Mouse (Mus musculus) CH12.LX (cell line): ENCODE data around the gene Vwa7. TPM values are rescaled to one million over a fixed set of nuclear protein-coding genes. Genes with fewer than 3 reads are reported as not detected.

Experiments
- DNase-seq: peaks from one replicate; pipeline ENCODE4 v3.0.0-alpha.2; 2013; ENCODE audit errors: extremely low read depth
- H3K27ac ChIP-seq: 2 replicates; pipeline ENCODE4 v1.5.1; 2012; ENCODE audit warnings: low read depth, mild to moderate bottlenecking, control low read depth, moderate library complexity; ENCODE audit not compliant: insufficient read depth
- H3K27me3 ChIP-seq: replicated peaks from 2 replicates; pipeline ENCODE3; 2012; ENCODE audit warnings: inconsistent platforms
- H3K36me3 ChIP-seq, 2 experiments: replicated peaks in 1 of 2; 2 replicates each; pipeline versions ENCODE3 to v1.6.1; 2012; ENCODE audit warnings: inconsistent platforms in 1 of 2, low read length in 1 of 2, mild to moderate bottlenecking in 1 of 2, mixed read lengths in 1 of 2, moderate library complexity in 1 of 2; ENCODE audit not compliant: control insufficient read depth in 1 of 2, insufficient read depth in 1 of 2
- H3K4me1 ChIP-seq, 2 experiments: 2 replicates each; pipeline ENCODE4 v1.6.1; 2012; ENCODE audit warnings: inconsistent platforms in 1 of 2, moderate library complexity in 1 of 2; ENCODE audit not compliant: insufficient read depth in 2 of 2, control insufficient read depth in 1 of 2
- H3K4me2 ChIP-seq: 2 replicates; pipeline ENCODE4 v1.6.1; 2012; ENCODE audit warnings: low read depth, mild to moderate bottlenecking, control low read depth; ENCODE audit not compliant: poor library complexity, insufficient read depth, severe bottlenecking
- H3K4me3 ChIP-seq, 3 experiments: fragments of 150-350 bp in 1 of 3; sonication (generic) in 1 of 3; replicated peaks in 1 of 3; 2 replicates each; pipeline versions ENCODE3 to v1.5.1; 2011 to 2012; ENCODE audit warnings: low read depth in 2 of 3, low read length in 2 of 3, mild to moderate bottlenecking in 2 of 3, moderate library complexity in 2 of 3, control low read depth in 1 of 3, improper control_type of control experiment in 1 of 3, inconsistent platforms in 1 of 3, mixed read lengths in 1 of 3; ENCODE audit not compliant: poor library complexity in 1 of 3
- H3K79me2 ChIP-seq: replicated peaks from 2 replicates; pipeline ENCODE4 v1.6.1; 2012; ENCODE audit warnings: mild to moderate bottlenecking, moderate library complexity; ENCODE audit not compliant: control insufficient read depth, poor library complexity, insufficient read depth, severe bottlenecking; ENCODE audit errors: extremely low read depth
- H3K9ac ChIP-seq: 2 replicates; pipeline ENCODE4 v1.6.1; 2012; ENCODE audit warnings: low read depth, mild to moderate bottlenecking, control low read depth, moderate library complexity; ENCODE audit not compliant: insufficient read depth
- H3K9me3 ChIP-seq: replicated peaks from 2 replicates; pipeline ENCODE3; 2012; ENCODE audit warnings: low read length, inconsistent platforms, mixed read lengths
- CHD2 ChIP-seq: IDR thresholded peaks from 2 replicates; pipeline ENCODE4 v1.6.1; 2011; ENCODE audit warnings: low read length, improper control_type of control experiment
- CTCF ChIP-seq, 2 experiments: IDR thresholded peaks in 1 of 2; conservative IDR thresholded peaks in 1 of 2; 2 replicates each; pipeline ENCODE4 v1.5.1; 2011 to 2012; ENCODE audit warnings: low read depth in 2 of 2, low read length in 2 of 2, improper control_type of control experiment in 1 of 2, inconsistent platforms in 1 of 2, mild to moderate bottlenecking in 1 of 2, moderate library complexity in 1 of 2
- ELF1 ChIP-seq: IDR thresholded peaks from 2 replicates; pipeline ENCODE4 v1.6.1; 2014; ENCODE audit warnings: low read depth, mild to moderate bottlenecking, inconsistent platforms, low read length, improper control_type of control experiment
- HCFC1 ChIP-seq: IDR thresholded peaks from 2 replicates; pipeline ENCODE4 v1.6.1; 2012; ENCODE audit warnings: low read depth, mild to moderate bottlenecking, inconsistent platforms, low read length, improper control_type of control experiment
- JUN ChIP-seq: IDR thresholded peaks from 2 replicates; pipeline ENCODE4 v1.6.1; 2011; ENCODE audit warnings: low read depth, mild to moderate bottlenecking, low read length, improper control_type of control experiment, moderate library complexity; ENCODE audit not compliant: insufficient read depth
- JUND ChIP-seq: conservative IDR thresholded peaks from 2 replicates; pipeline ENCODE4 v1.6.1; 2011; ENCODE audit warnings: low read depth, low read length, improper control_type of control experiment
- KAT2A ChIP-seq: IDR thresholded peaks from 2 replicates; pipeline ENCODE4 v1.6.1; 2012; ENCODE audit warnings: low read length, improper control_type of control experiment, inconsistent platforms; ENCODE audit not compliant: insufficient replicate concordance
- MAFK ChIP-seq: IDR thresholded peaks from 2 replicates; pipeline ENCODE4 v1.6.1; 2011; ENCODE audit warnings: low read length, improper control_type of control experiment; ENCODE audit not compliant: insufficient replicate concordance
- MEF2A ChIP-seq: IDR thresholded peaks from 2 replicates; pipeline ENCODE4 v1.6.1; 2014; ENCODE audit warnings: low read depth, mild to moderate bottlenecking, inconsistent platforms, low read length, improper control_type of control experiment, borderline replicate concordance
- MXI1 ChIP-seq: IDR thresholded peaks from 2 replicates; pipeline ENCODE4 v1.6.1; 2011; ENCODE audit warnings: mild to moderate bottlenecking, low read depth, low read length, improper control_type of control experiment
- NELFE ChIP-seq: IDR thresholded peaks from 2 replicates; pipeline ENCODE4 v1.6.1; 2011; ENCODE audit warnings: low read depth, low read length, improper control_type of control experiment
- PAX5 ChIP-seq: IDR thresholded peaks from 2 replicates; pipeline ENCODE4 v1.6.1; 2012; ENCODE audit warnings: low read length, inconsistent platforms, mixed read lengths
- POLR2A ChIP-seq: IDR thresholded peaks from 2 replicates; pipeline ENCODE4 v1.6.1; 2011; ENCODE audit warnings: low read depth, mild to moderate bottlenecking, improper control_type of control experiment, low read length
- SIN3A ChIP-seq: IDR thresholded peaks from 2 replicates; pipeline ENCODE4 v1.6.1; 2012; ENCODE audit warnings: low read length, improper control_type of control experiment, inconsistent platforms
- SMC3 ChIP-seq: IDR thresholded peaks from 2 replicates; pipeline ENCODE4 v1.6.1; 2011; ENCODE audit warnings: low read depth, low read length, improper control_type of control experiment
- TCF12 ChIP-seq: IDR thresholded peaks from 2 replicates; pipeline ENCODE4 v1.6.1; 2014; ENCODE audit warnings: low read depth, mild to moderate bottlenecking, inconsistent platforms, low read length, improper control_type of control experiment
- UBTF ChIP-seq: IDR thresholded peaks from 2 replicates; pipeline ENCODE4 v1.6.1; 2012; ENCODE audit warnings: low read depth, mild to moderate bottlenecking, inconsistent platforms, low read length, improper control_type of control experiment, moderate library complexity
- ZC3H11A ChIP-seq: IDR thresholded peaks from 2 replicates; pipeline ENCODE4 v1.6.1; 2012; ENCODE audit warnings: low read depth, mild to moderate bottlenecking, inconsistent platforms, low read length, improper control_type of control experiment
- ZMIZ1 ChIP-seq: IDR thresholded peaks from 2 replicates; pipeline ENCODE4 v1.6.1; 2012; ENCODE audit warnings: low read depth, mild to moderate bottlenecking, inconsistent platforms, low read length, improper control_type of control experiment
- ZNF384 ChIP-seq: IDR thresholded peaks from 2 replicates; pipeline ENCODE4 v1.6.1; 2012; ENCODE audit warnings: low read depth, low read length, improper control_type of control experiment, inconsistent platforms
- dilution Hi-C: fragments of 300-500 bp; cut with MboI; formaldehyde crosslinking; loops from 2 replicates; pipeline ENCODE4 v1.14.3; 2020; ENCODE audit warnings: low sequenced_read_pairs; ENCODE audit not compliant: extremely low pct_unique_long_range_greater_than_20kb, extremely low pct_ligation_motif_present
- in situ Hi-C: fragments of 300-500 bp; cut with MboI; formaldehyde crosslinking; loops from 3 replicates; pipeline ENCODE4 v1.14.3; 2019; ENCODE audit warnings: low sequenced_read_pairs, low pct_ligation_motif_present, low pct_unique_long_range_greater_than_20kb, mixed read lengths
- polyA plus RNA-seq: library from polyadenylated mRNA; unstranded; fragments of >175 nt; gene quantifications from 2 replicates; pipeline ENCODE4 v1.2.1, GENCODE M21; 2012; ENCODE audit warnings: low read depth; ENCODE audit not compliant: insufficient read length
- total RNA-seq, 2 experiments: library from RNA; depleted of rRNA; stranded (reverse); fragments of 300-350 nt in 1 of 2; fragments of >200 nt in 1 of 2; gene quantifications; 2 replicates each; pipeline ENCODE4 v1.2.3; 2012 to 2014

Gene Vwa7
- total and polyA plus RNA-seq, 3 experiments: 0.42 to 1.2 TPM; not detected in 1

- dilution Hi-C loops: no loop called here
- peaks cover 13 to 45% of the 10 kb centered on the region in 2 experiments for H3K4me1 ChIP-seq
- H3K27me3 ChIP-seq: no peaks in the 10 kb centered on the region
- H3K9ac ChIP-seq: no peak overlapping the region
- no peak overlapping the region for H3K4me2 ChIP-seq
- no peak overlapping the region for H3K4me3 ChIP-seq
- no peaks in the 10 kb centered on the region; the same call in none of the 2 replicates for H3K79me2 ChIP-seq
- TF ChIP-seq POLR2A: no peak
- no peak for DNase-seq
- H3K27ac ChIP-seq: no peak overlapping the region
- H3K9me3 ChIP-seq: no peaks in the 10 kb centered on the region
- peaks cover 4 to 52% of the 10 kb centered on the region in 2 experiments for H3K36me3 ChIP-seq
- in situ Hi-C loops: loop anchor here (5.0 to 10.0 kb wide), 2 partner anchors 44 to 92 kb away; partner anchors contain the start of genes Ly6g5b, Ly6g6c and Mpig6b
Observed at GRCm38 (mm10) chr17:35023221-35023620, 6.8 kb downstream of the Vwa7 start.

GRCm38 (mm10) chr17:35023756-35024155, 7.4 kb downstream of the Vwa7 start:
- H3K4me3 ChIP-seq: no peak overlapping the region
- no peaks in the 10 kb centered on the region; the same call in none of the 2 replicates for H3K79me2 ChIP-seq
- no peak for DNase-seq
- no peaks in the 10 kb centered on the region for H3K9me3 ChIP-seq
- peaks cover 14 to 50% of the 10 kb centered on the region in 2 experiments for H3K4me1 ChIP-seq
- in situ Hi-C loops: loop anchor here (5.0 to 10.0 kb wide), 2 partner anchors 44 to 91 kb away; partner anchors contain the start of genes Ly6g5b, Ly6g6c and Mpig6b
- H3K27me3 ChIP-seq: no peaks in the 10 kb centered on the region
- dilution Hi-C loops: no loop called here
- TF ChIP-seq CHD2 (no peak), NELFE (no peak), MAFK (no peak), MEF2A (no peak), KAT2A (no peak), SIN3A (no peak), MXI1 (no peak), JUND (no peak), UBTF (no peak), CTCF (conservative IDR thresholded peaks at IDR 0.05 in 1 of 2, IDR thresholded peaks at IDR 0.05 in 1 of 2; ENCODE audit: low read depth in 2 of 2, low read length in 2 of 2) (no peak), ZNF384 (no peak), HCFC1 (no peak), TCF12 (no peak), JUN (no peak), PAX5 (no peak), ELF1 (no peak), ZC3H11A (no peak), SMC3 (no peak), ZMIZ1 (no peak)
- TF ChIP-seq, all 38 proteins: peak for 0
- Histone ChIP-seq H3K9ac (no peak overlapping the region), H3K36me3 (peaks cover 4 to 47% of the 10 kb centered on the region in 2 experiments), H3K4me2 (no peak overlapping the region; the same call in 1 of the 2 replicates), H3K27ac (no peak overlapping the region)
